Mouse (Mus musculus): ENCODE measurements around the gene Sik1.

Sik1 gene

GRCm38 (mm10) chr17:31831866-31832576 is 23.6 kb downstream of the Sik1 start:
- DNase-seq, result peak; percentile 89

GRCm38 (mm10) chr17:31831097-31831865 is 24.3 kb downstream of the Sik1 start:
- peak; percentile 90 for DNase-seq

DNA sequence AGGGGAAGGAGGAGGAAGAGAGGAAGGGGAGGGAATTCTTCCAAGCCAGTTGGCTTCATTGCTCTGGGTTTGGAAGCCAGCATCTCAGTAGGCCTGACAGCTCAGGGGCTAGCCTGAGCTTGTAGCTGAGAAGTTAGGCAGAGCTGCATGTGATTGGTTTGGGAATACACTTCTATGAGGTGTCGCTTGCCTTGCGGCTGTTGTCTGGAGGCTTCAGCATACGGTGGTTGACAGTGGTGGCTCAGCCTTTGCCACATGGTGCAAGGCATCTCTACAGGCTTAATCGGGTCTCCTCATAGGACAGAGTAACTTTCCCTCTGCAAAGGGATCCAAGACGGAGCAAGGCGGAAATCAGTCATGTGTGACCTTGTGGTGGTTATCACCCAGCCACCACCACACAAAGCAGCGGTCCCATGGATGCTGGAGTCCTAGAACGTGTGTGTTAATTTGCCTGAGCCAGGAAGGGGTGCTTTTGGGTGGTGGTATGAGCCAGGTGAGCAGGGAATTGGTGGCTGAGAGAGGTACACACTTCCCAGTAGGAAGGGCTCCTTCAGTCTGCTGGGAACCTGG is 25.0 kb downstream of the Sik1 start:
- no peak for DNase-seq

- DNase-seq, result no peak
Observed at GRCm38 (mm10) chr17:31828916-31829315, 26.7 kb downstream of the Sik1 start.

- peak; percentile 98 for DNase-seq
Observed at GRCm38 (mm10) chr17:31828118-31828517, 27.5 kb downstream of the Sik1 start.

GRCm38 (mm10) chr17:31827206-31827605 is 28.4 kb downstream of the Sik1 start:
- DNase-seq, result peak; percentile 98

DNA sequence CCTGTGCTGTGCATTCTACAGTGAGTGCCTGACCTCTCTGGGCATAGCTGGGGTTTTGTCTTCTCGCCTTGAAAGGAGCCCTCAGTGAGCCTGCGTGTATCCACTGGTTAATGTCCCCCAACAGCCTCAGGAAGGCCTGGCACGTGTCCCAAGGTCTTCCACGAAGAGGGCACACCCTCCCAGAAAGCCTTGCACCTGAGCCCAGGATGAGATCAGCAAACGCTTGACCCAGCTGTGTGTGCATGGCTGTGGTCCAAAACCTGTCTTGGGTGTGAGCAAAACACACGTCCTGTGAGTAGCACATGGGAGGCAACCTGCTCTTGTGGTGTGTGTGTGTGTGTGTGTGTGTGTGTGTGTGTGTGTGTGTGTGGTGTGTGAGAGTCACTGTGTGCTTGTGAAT is 28.9 kb downstream of the Sik1 start:
- peak; percentile 97 for DNase-seq

GRCm38 (mm10) chr17:31825678-31826077 is 29.9 kb downstream of the Sik1 start:
- DNase-seq, result no peak

- DNase-seq, result no peak
Observed at GRCm38 (mm10) chr17:31824812-31825211, 30.8 kb downstream of the Sik1 start.

DNA sequence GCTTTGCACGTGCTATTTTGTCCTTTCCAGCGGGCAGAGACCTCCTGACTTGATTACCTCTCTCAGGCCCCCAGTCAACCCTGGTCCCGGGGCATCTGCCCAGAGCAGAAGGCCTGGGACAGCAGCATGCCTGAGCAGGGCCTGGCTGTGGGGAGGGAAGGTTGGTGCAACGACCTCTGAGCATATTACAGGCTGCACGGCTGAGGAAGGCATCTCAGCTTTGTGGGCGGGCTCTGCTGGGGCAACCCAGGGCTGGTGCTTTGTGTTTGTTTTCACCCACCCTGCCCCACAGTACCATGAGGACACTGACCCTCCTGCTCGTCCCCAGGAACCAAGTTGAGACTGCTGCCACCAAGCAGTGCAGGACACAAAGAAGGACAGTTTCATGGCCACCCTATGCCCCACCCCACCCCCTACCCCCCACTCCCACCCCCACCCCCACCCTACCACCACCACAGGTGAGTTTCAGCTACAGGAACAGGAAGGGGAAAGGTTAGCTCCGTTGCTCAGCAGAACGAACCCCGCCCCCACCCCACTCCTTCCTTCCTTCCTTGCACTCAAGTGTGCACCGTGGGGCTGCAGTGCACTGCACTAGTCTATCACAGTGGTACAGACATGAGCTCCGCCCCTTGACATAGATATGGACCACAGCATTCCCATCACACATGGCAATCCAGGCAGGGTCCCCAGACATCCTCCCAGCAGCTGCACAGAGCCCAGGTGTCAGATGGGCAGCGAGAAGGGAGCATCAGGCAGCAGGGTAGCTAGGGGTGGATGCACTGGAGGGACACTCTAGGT is 34.3 kb downstream of the Sik1 start:
- peak; percentile 91 for DNase-seq

DNA sequence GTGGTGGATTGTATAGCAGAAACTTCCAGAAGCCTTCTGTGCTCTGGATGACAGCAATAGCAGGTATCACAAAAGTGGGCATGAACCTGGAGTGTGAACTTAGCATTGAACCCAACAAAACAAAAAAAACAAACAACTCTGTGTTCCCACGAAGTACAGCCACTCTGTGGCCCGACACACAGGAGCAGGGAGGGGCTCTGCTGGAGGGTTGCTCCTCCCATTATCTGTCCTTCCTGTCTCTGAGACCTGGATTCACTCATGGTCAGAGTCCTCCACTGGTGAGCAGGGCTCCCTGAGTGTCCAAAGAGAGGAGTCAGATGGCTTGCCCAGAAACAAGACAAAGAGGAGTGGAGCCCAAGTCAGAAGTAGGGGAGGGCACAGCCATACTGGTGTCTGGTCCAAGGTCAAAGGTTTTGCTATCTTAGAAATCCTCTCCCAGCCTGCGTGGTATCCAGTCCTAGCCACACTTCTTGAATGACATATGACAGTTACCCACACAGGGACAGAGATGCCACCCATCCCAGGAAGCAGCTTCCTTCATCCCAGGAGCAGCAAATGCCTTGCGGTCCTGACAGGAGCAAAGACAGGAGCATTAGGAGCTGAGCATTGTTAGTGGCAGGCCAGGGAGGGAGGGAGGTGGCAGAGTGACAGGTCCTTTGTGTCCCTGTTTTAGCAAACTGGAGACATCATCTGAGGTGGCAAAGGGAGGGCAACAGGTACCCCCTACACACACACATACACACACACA is 35.3 kb downstream of the Sik1 start:
- DNase-seq, result peak; percentile 82

GRCm38 (mm10) chr17:31819372-31819771 is 36.2 kb downstream of the Sik1 start:
- DNase-seq, result no peak

DNA sequence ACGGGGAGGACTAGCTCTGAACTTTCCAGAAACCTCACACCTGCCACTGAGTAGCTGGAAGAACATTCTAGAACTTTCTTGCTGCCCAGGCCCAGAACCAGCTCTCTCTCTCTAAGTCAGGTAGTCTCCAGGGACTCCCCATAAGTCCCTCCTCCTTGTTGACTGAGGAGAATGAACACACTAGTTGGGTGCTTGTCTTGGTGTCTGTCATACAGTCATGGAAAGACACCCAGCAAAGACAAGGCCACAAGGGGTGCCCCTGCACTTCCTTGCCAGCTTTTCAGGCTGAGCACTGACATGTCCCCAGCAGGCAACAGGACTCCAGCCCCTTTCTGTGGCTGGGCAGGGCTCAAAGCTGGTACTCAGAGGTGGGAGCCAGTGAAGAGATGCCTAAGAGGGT is 37.8 kb downstream of the Sik1 start:
- DNase-seq, result no peak

DNA sequence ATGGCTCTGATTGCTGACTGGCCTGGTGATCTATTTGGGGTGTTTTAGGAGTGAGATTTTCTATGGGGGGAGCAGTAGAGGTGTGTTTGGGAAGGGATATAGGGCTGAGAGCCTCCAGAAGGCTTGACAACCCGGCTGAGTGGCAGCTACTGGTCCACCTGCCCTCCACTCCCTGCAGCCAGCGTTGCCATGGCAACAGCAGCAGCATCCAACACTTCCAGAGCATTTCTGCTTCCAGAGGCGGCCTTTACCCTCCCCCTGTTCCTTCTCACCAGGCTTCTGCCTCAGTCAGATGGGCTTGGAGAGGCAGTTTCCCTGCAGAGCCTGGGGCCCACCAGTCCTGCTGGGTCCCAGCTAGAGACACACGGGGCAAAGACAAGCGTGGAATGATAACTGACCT is 38.4 kb downstream of the Sik1 start:
- DNase-seq, result peak; percentile 81

GRCm38 (mm10) chr17:31814848-31815247 is 40.8 kb downstream of the Sik1 start:
- peak; percentile 94 for DNase-seq

DNA sequence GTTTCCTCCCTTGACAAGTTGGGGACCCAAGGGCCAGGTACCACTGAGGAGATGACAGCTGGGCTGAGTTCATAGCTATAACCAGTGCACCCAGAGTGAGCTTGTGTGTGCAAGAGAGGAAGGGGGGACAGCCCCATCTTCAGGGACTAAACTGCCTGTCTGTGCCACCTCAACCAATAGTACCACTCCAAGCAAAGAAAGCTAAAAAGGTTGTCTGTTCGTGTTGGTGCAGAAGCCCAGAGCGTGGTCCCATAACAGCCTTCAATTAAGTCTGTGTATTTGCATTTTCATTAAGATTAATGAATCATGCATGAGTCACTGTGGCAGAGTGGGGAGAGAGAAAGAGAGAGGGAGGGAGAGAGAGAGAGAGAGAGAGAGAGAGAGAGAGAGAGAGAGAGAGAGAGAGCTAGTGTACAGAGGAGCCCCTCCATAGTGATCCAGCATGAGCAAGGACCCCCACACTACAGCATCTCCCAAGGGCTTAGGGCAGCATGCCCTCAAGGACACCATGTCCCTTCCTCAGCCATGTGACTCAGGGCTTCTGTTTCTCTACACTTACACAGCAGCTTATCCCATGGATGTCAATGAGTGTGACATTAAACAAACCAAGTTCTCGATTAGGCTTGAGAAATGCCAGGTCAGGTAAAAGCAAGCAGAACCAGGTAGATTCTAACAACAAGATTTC is 41.5 kb downstream of the Sik1 start:
- DNase-seq, result peak; percentile 86

DNA sequence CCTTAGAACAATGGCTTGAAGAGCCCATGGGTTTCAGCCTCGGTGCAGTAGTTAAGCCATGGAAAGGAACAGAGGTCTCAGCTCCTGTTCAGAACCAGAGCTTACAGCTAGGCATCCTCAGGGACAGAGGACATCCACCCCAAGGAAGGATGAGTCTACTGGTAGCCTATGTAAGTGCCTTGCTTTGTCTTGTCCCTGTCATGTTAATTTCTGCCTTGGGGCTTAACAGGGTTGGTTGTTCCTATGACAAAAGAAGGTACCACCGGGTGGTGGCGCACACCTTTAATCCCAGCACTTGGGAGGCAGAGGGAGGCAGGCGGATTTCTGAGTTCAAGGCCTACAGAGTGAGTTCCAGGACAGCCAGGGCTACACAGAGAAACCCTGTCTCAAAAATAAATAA is 44.3 kb downstream of the Sik1 start:
- no peak for DNase-seq

DNA sequence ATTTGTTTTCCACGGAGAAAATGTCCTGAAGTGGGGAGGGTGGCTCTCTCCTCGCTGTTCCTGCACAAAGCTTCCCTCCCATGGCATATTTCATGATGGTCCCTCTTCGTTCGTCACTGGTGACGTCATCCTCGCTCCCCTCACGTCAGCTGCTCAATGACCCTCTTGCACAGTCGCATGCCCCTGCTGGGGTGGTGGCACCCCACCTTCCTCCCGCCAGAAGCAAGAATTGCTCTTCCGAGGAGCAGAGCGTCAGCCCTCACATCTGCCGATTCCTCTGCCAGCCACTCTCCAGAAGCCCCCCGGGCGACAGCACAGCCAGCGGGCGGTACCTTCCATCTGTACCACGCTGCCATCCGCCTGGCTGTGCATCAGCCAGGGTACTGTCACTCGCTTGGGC is 45.7 kb downstream of the Sik1 start:
- no peak for DNase-seq

- DNase-seq, result no peak
Observed at GRCm38 (mm10) chr17:31809136-31809535, 46.5 kb downstream of the Sik1 start.

GRCm38 (mm10) chr17:31808082-31808875 is 47.3 kb downstream of the Sik1 start:
- peak; percentile 83 for DNase-seq

DNA sequence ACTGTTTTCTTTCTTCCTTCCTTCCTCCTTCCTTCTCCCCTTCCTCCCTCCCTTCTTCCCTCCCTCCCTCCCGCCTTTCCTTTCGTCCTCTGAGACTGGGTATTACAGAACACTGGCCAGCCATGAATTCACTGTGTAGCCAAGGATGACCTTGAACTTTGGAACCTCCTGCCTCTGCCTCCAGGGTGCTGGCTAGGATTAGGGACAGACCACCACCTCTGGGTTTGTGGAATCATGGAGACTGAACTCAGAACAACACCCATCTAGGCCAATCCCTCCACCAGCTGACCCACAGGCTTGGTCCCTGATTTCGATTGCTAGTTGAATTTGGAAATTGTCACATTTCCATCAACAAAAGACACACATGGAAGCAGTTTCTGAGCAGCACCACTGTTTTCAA is 49.1 kb downstream of the Sik1 start:
- DNase-seq, result no peak

Measured in heart, adult 11 months (tissue).